Mouse (Mus musculus) limb, embryonic 11.5 days (tissue): ENCODE results near the gene Megf8. TPM values are rescaled to one million over a fixed set of nuclear protein-coding genes. Genes with fewer than 3 reads are reported as not detected.
"Not testable (repeated sequence)": the region's sequence is repeated elsewhere in the genome, so short reads cannot be mapped to it uniquely, and the experiment has no call there.

Experiments
- ATAC-seq: fragments of 200-750 bp; cut with Nextera tagmentation; 2 replicates; pipeline ENCODE4 v1.8.0; 2017; ENCODE audit warnings: low read depth; ENCODE audit not compliant: insufficient number of reproducible peaks, low FRiP score, low TSS enrichment
- DNase-seq: peaks from one replicate; pipeline ENCODE4 v3.0.0-alpha.2; 2015; ENCODE audit warnings: low spot score
- H3K27ac ChIP-seq: fragments of 300-500 bp; sonication (generic); replicated peaks from 2 replicates; pipeline ENCODE4 v1.5.1; 2014; ENCODE audit warnings: low read depth, mild to moderate bottlenecking, low read length
- H3K27me3 ChIP-seq: fragments of 300-500 bp; sonication (generic); 2 replicates; pipeline ENCODE4 v1.6.1; 2014; ENCODE audit warnings: mild to moderate bottlenecking, low read length, mixed read lengths; ENCODE audit not compliant: control insufficient read depth, insufficient read depth
- H3K36me3 ChIP-seq: fragments of 300-500 bp; sonication (generic); 2 replicates; pipeline ENCODE4 v1.6.1; 2014; ENCODE audit warnings: mild to moderate bottlenecking, low read length, moderate library complexity, mixed read lengths; ENCODE audit not compliant: control insufficient read depth, insufficient read depth
- H3K4me1 ChIP-seq: fragments of 300-500 bp; sonication (generic); 2 replicates; pipeline ENCODE4 v1.6.1; 2014; ENCODE audit warnings: low read length, mixed read lengths; ENCODE audit not compliant: control insufficient read depth, insufficient read depth
- H3K4me2 ChIP-seq: fragments of 300-500 bp; sonication (generic); 2 replicates; pipeline ENCODE4 v1.6.1; 2014; ENCODE audit warnings: low read depth, mild to moderate bottlenecking, moderate library complexity; ENCODE audit not compliant: severe bottlenecking
- H3K4me3 ChIP-seq: fragments of 300-500 bp; sonication (generic); 2 replicates; pipeline ENCODE4 v1.5.1; 2014; ENCODE audit warnings: low read depth, low read length
- H3K9ac ChIP-seq: fragments of 300-500 bp; sonication (generic); 2 replicates; pipeline ENCODE4 v1.6.1; 2014; ENCODE audit warnings: mild to moderate bottlenecking, low read length
- H3K9me3 ChIP-seq: fragments of 300-500 bp; sonication (generic); 2 replicates; pipeline ENCODE4 v1.6.1; 2016; ENCODE audit warnings: low read length; ENCODE audit not compliant: control insufficient read depth
- WGBS: fragments of 180-500 bp; shearing (Covaris S2); extraction: QIAGEN DNeasy Blood & Tissue Kit; methylation state at CpG from one replicate; pipeline ENCODE4 v1.1.7; 2014; 5-methylcytosine and 5-hydroxymethylcytosine counted together
- polyA plus RNA-seq: library from polyadenylated mRNA; unstranded; fragments of >200 nt; fragmentation: Nextera tagmentation; extraction: Ambion mirVana; gene quantifications from 2 replicates; pipeline ENCODE4 v1.2.1, GENCODE M21; 2014

Gene Megf8
- polyA plus RNA-seq, 1 experiment from 2014 or later: 14.4 TPM

- H3K4me3 ChIP-seq, H3K9me3 ChIP-seq, H3K36me3 ChIP-seq, H3K27ac ChIP-seq, ATAC-seq, H3K4me2 ChIP-seq, H3K27me3 ChIP-seq, H3K9ac ChIP-seq, DNase-seq: not testable (repeated sequence)
- H3K4me1 ChIP-seq: peaks cover 21% of the 10 kb centered on the region
These were observed 82.1 kb downstream of the Megf8 start for GRCm38 (mm10) chr7:25399028-25399427.

GRCm38 (mm10) chr7:25401551-25401950, 84.6 kb downstream of the Megf8 start:
- Histone ChIP-seq H3K9ac (no peak overlapping the region), H3K27ac (peak overlapping the region; percentile 30; the same call in 1 of the 2 replicates), H3K27me3 (no peaks in the 10 kb centered on the region), H3K4me2 (no peak overlapping the region), H3K9me3 (no peaks in the 10 kb centered on the region), H3K4me3 (no peak overlapping the region), H3K36me3 (no peaks in the 10 kb centered on the region), H3K4me1 (peaks cover 17% of the 10 kb centered on the region)
- no peak for ATAC-seq
- WGBS: 9% methylated on average over 2 of the region's 2 CpGs
- DNase-seq: no peak

DNA sequence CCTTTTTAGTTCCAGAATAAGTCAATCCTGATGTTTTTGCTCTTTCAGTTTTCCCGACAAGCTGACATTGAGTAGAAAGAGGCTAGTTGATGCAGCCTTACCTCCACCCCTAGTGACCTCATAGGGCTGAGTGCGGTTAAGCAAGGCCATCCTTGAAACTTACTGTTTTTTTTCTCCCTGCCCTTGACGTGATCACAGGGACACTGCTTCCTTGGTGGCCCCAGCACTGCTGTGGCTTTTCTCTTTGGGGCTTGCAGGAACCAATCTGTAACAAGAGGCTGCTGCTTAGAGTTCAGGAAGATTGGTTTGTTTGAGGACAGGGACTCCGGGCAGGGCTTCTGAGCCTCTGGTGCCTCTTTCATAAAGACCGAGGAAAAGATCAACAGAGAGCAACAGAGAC, 85.0 kb downstream of the Megf8 start:
- peaks cover 17% of the 10 kb centered on the region for H3K4me1 ChIP-seq
- DNase-seq: peak; percentile 28
- peak overlapping the region; percentile 30; the same call in 1 of the 2 replicates for H3K27ac ChIP-seq
- H3K36me3 ChIP-seq: no peaks in the 10 kb centered on the region
- no peaks in the 10 kb centered on the region for H3K27me3 ChIP-seq
- 13% methylated on average over 5 of the region's 5 CpGs for WGBS
- no peak for ATAC-seq
- no peak overlapping the region for H3K4me2 ChIP-seq
- H3K9me3 ChIP-seq: no peaks in the 10 kb centered on the region
- no peak overlapping the region for H3K9ac ChIP-seq
- no peak overlapping the region for H3K4me3 ChIP-seq

DNA sequence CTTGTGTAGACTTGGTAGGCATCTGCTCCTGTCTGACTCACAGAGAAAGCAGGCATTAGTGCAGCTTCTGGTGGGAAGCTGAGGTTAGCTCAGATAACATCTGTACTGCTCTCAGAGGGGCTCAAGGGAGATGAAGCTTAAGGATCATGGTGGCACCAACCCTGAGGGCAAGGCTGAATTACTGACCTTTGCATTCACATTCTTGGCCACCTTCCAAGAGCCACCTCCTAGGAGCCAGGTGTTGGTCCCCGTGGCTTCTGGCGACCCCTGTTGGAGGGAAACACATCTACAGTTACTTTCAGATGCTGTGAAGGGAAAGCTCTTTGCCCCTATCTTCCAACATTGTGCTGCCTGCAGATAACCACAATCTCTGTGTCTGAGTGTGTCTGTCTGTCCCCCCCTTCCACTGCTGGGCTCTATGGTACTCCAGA, 85.7 kb downstream of the Megf8 start:
- Histone ChIP-seq H3K27me3 (no peaks in the 10 kb centered on the region), H3K4me3 (no peak overlapping the region), H3K4me2 (no peak overlapping the region), H3K36me3 (no peaks in the 10 kb centered on the region), H3K9me3 (no peaks in the 10 kb centered on the region), H3K27ac (no peak overlapping the region; the same call in 1 of the 2 replicates), H3K4me1 (peaks cover 17% of the 10 kb centered on the region), H3K9ac (no peak overlapping the region)
- DNase-seq (peak; percentile 71), ATAC-seq (0 out of 2 replicates have a peak, but pooled peaks have one; percentile 24)
- WGBS: 0% methylated on average over 2 of the region's 2 CpGs

DNA sequence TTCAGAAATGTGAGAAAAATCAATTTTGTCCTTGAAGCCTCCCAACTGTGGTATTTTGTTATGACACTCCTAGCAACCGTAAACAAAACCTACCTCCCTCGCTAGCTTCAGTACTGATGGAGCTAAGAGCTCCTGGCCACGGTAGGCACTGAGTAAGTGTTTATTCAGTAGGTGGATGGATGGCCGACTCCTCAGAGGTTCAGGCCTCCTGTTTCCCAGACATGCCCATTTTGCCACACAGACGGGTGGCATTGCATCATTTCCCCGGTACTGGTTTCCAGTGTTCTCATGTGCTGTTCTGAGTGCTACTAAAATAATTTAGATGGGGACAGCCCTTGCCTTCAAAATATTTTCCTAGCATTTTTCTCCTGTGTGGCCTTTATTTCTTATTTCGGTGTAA, 89.5 kb downstream of the Megf8 start:
- Histone ChIP-seq H3K4me3 (no peak overlapping the region), H3K36me3 (no peaks in the 10 kb centered on the region), H3K27me3 (no peaks in the 10 kb centered on the region), H3K9ac (no peak overlapping the region), H3K4me2 (no peak overlapping the region), H3K4me1 (peaks cover 12% of the 10 kb centered on the region), H3K27ac (no peak overlapping the region), H3K9me3 (no peaks in the 10 kb centered on the region)
- ATAC-seq: no peak
- WGBS: 87% methylated on average over 7 of the region's 7 CpGs
- DNase-seq: no peak

- H3K4me2 ChIP-seq: no peak overlapping the region
- no peak for ATAC-seq
- H3K27ac ChIP-seq: no peak overlapping the region
- no peak overlapping the region for H3K9ac ChIP-seq
- H3K9me3 ChIP-seq: no peaks in the 10 kb centered on the region
- peak; percentile 35 for DNase-seq
- 50% methylated on average over 4 of the region's 4 CpGs for WGBS
- no peaks in the 10 kb centered on the region for H3K36me3 ChIP-seq
- no peaks in the 10 kb centered on the region for H3K27me3 ChIP-seq
- H3K4me1 ChIP-seq: no peaks in the 10 kb centered on the region
- no peak overlapping the region for H3K4me3 ChIP-seq
These were observed 92.3 kb downstream of the Megf8 start for GRCm38 (mm10) chr7:25409114-25409760.

GRCm38 (mm10) chr7:25410969-25411615, 94.1 kb downstream of the Megf8 start:
- Histone ChIP-seq H3K9ac (no peak overlapping the region), H3K9me3 (no peaks in the 10 kb centered on the region), H3K27me3 (no peaks in the 10 kb centered on the region), H3K27ac (no peak overlapping the region), H3K4me3 (no peak overlapping the region), H3K4me2 (no peak overlapping the region), H3K4me1 (no peaks in the 10 kb centered on the region), H3K36me3 (no peaks in the 10 kb centered on the region)
- no peak for ATAC-seq
- WGBS: 79% methylated on average over 1 of the region's 1 CpGs
- DNase-seq: no peak

DNA sequence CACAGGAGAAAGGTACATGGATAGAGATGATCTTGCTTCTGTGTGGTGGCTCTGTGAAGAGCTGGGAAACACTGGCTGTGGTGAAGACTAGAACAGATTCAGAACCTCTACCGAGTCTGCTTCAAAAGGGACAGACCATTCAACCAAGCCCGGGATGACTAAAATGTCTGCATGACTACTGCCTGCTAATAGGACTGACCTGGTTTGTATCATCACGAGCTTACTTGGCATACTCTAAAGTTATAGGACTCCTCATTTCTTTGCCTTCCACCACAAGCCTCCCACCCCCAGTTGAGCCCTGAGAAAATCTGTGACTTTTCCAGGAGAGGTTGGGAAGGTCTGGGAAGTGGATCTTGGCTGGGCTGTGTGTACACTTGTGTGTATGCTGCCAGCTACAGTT, 94.9 kb downstream of the Megf8 start:
- WGBS: 83% methylated on average over 3 of the region's 3 CpGs
- Histone ChIP-seq H3K27ac (no peak overlapping the region), H3K4me3 (no peak overlapping the region), H3K9ac (no peak overlapping the region), H3K27me3 (no peaks in the 10 kb centered on the region), H3K4me1 (no peaks in the 10 kb centered on the region), H3K9me3 (no peaks in the 10 kb centered on the region), H3K36me3 (no peaks in the 10 kb centered on the region), H3K4me2 (no peak overlapping the region)
- DNase-seq: no peak
- no peak for ATAC-seq
